Comparison of ENCODE assay signal across 27 mouse cellular contexts in genomic region chr1:187808391-187808922, GRCm38 (mm10).
DNase-seq lines count a peak whose midpoint lies in the region; ATAC-seq and TF ChIP-seq lines count a peak whose summit lies in the region.
"Had no signal": no experiment of that assay in that cellular context is flagged by ENCODE, and none has a peak within 500 bp of the region (broad histone marks: within the 10 kb centered on the region; RNA-seq: fewer than 3 reads in every experiment).

No protein-coding gene starts in this region.

- WGBS in heart, embryonic 10.5 days = 82% methylated on average over 5 of the region's 5 CpGs
- 63% methylated on average over 5 of the region's 5 CpGs for WGBS in kidney, postnatal 0 days
- 45% methylated on average over 5 of the region's 5 CpGs for WGBS in limb, embryonic 12.5 days

- H3K27ac ChIP-seq in heart, embryonic 10.5 days = no peak overlapping the region
- H3K27ac ChIP-seq in kidney, postnatal 0 days = no peak overlapping the region
- H3K27ac ChIP-seq in limb, embryonic 12.5 days = peak overlapping the region; percentile 71
- H3K27ac ChIP-seq: embryonic facial prominence, embryonic 10.5 days; embryonic facial prominence, embryonic 15.5 days; hindbrain, embryonic 10.5 days; layer of hippocampus, adult 2 months; left cerebral cortex, adult 2 months; liver, embryonic 14.5 days; neural tube, embryonic 13.5 days; stomach, embryonic 15.5 days had no signal

- no peak overlapping the region for H3K9ac ChIP-seq in kidney, postnatal 0 days (ENCODE audit: low read depth, low read length)
- H3K9ac ChIP-seq in limb, embryonic 12.5 days (replicated peaks) = no peak overlapping the region
- H3K9ac ChIP-seq: embryonic facial prominence, embryonic 15.5 days; liver, embryonic 14.5 days; lung, embryonic 14.5 days; neural tube, embryonic 13.5 days; stomach, embryonic 15.5 days had no signal

- ATAC-seq in kidney, postnatal 0 days (replicated peaks; ENCODE audit: low FRiP score, low read depth) = peak; percentile 25; the same call in 1 of the 2 replicates
- ATAC-seq in limb, embryonic 12.5 days (ENCODE audit: insufficient number of reproducible peaks, insufficient read depth, low FRiP score, low TSS enrichment, low read depth) = 0 out of 2 replicates have a peak, but pooled peaks have one; percentile 8
- ATAC-seq: CD4-positive, CD25-positive, alpha-beta regulatory T cell, adult 4 months; forebrain, embryonic 16.5 days; hindbrain, embryonic 16.5 days had no signal

- H3K9me3 ChIP-seq in heart, embryonic 10.5 days = no peaks in the 10 kb centered on the region
- H3K9me3 ChIP-seq in kidney, postnatal 0 days (replicated peaks; ENCODE audit: low read length) = no peaks in the 10 kb centered on the region
- no peaks in the 10 kb centered on the region for H3K9me3 ChIP-seq in limb, embryonic 12.5 days
- H3K9me3 ChIP-seq: embryonic facial prominence, embryonic 10.5 days; embryonic facial prominence, embryonic 15.5 days; hindbrain, embryonic 10.5 days; neural tube, embryonic 13.5 days; stomach, embryonic 15.5 days had no signal

- no peaks in the 10 kb centered on the region for H3K27me3 ChIP-seq in heart, embryonic 10.5 days (ENCODE audit: insufficient read depth, poor library complexity, severe bottlenecking)
- H3K27me3 ChIP-seq in kidney, postnatal 0 days (ENCODE audit: insufficient read depth, low read length) = no peaks in the 10 kb centered on the region
- H3K27me3 ChIP-seq in limb, embryonic 12.5 days = 0 out of 2 replicates have a peak, but pooled peaks cover 5% of the 10 kb centered on the region
- H3K27me3 ChIP-seq: embryonic facial prominence, embryonic 15.5 days; stomach, embryonic 15.5 days had no signal

- H3K4me2 ChIP-seq in kidney, postnatal 0 days (ENCODE audit: low read length) = no peak overlapping the region
- H3K4me2 ChIP-seq in limb, embryonic 12.5 days = peak overlapping the region; percentile 9; the same call in 1 of the 2 replicates
- H3K4me2 ChIP-seq: embryonic facial prominence, embryonic 15.5 days; lung, embryonic 14.5 days; neural tube, embryonic 13.5 days; stomach, embryonic 15.5 days had no signal

- no peak for TF ChIP-seq CTCF in kidney, postnatal 0 days (IDR thresholded peaks at IDR 0.05; ENCODE audit: low read depth)

- no peaks in the 10 kb centered on the region for H3K36me3 ChIP-seq in heart, embryonic 10.5 days
- H3K36me3 ChIP-seq in kidney, postnatal 0 days (ENCODE audit: insufficient read depth, low read length) = no peaks in the 10 kb centered on the region
- H3K36me3 ChIP-seq in limb, embryonic 12.5 days = no peaks in the 10 kb centered on the region
- H3K36me3 ChIP-seq: embryonic facial prominence, embryonic 10.5 days; embryonic facial prominence, embryonic 15.5 days; hindbrain, embryonic 10.5 days; neural tube, embryonic 13.5 days; stomach, embryonic 15.5 days had no signal

- no peak overlapping the region for H3K4me3 ChIP-seq in heart, embryonic 10.5 days
- no peak overlapping the region for H3K4me3 ChIP-seq in kidney, postnatal 0 days (replicated peaks; ENCODE audit: low read depth, low read length)
- H3K4me3 ChIP-seq in limb, embryonic 12.5 days (replicated peaks) = no peak overlapping the region
- H3K4me3 ChIP-seq: embryonic facial prominence, embryonic 10.5 days; embryonic facial prominence, embryonic 15.5 days; hindbrain, embryonic 10.5 days; layer of hippocampus, adult 2 months; left cerebral cortex, adult 2 months; neural tube, embryonic 13.5 days; stomach, embryonic 15.5 days had no signal

- DNase-seq in heart, adult 11 months = peak; percentile 11
- no peak for DNase-seq in heart, embryonic 10.5 days (ENCODE audit: low spot score)
- no peak for DNase-seq in kidney, postnatal 0 days (ENCODE audit: low spot score)
- no peak for DNase-seq in kidney, adult 11 months
- peak; percentile 21 for DNase-seq in kidney, postnatal 14 days
- no peak for DNase-seq in testis, postnatal 10 days (ENCODE audit: low spot score)
- DNase-seq: adrenal gland, postnatal 25 days; cerebellum, adult 2 months; cerebellum, postnatal 25 days; heart, postnatal 14 days; liver; lung, embryonic 14.5 days; lung, postnatal 14 days; right cerebral cortex, postnatal 14 days; thymus, postnatal 14 days had no signal

- H3K4me1 ChIP-seq in heart, embryonic 10.5 days = peaks cover 22% of the 10 kb centered on the region
- H3K4me1 ChIP-seq in kidney, postnatal 0 days (replicated peaks; ENCODE audit: insufficient read depth, low read length) = peaks cover 14% of the 10 kb centered on the region; the same call in 1 of the 2 replicates
- H3K4me1 ChIP-seq in limb, embryonic 12.5 days (replicated peaks) = peaks cover 47% of the 10 kb centered on the region

Comparison
In these comparisons a context has a peak if more than half of its experiments do, and no peak if none do; other contexts are left out.
1. DNase-seq: peak in heart, adult 11 months (single experiment) and kidney, postnatal 14 days (single experiment); none in heart, embryonic 10.5 days (single experiment), kidney, postnatal 0 days (single experiment), kidney, adult 11 months (single experiment) and testis, postnatal 10 days (single experiment).